Mouse (Mus musculus) forebrain, embryonic 16.5 days (tissue): Measurements from ENCODE around the gene Gemin5. TPM values are rescaled to one million over a fixed set of nuclear protein-coding genes. Genes with fewer than 3 reads are reported as not detected.

ENCODE experiments used
- ATAC-seq: fragments of 200-750 bp; cut with Nextera tagmentation; 2 replicates; pipeline ENCODE4 v1.8.0; 2017; ENCODE audit warnings: mild to moderate bottlenecking, moderate library complexity
- H3K27ac ChIP-seq: fragments of 300-500 bp; sonication (generic); 2 replicates; pipeline ENCODE4 v1.5.1; 2014; ENCODE audit warnings: low read length, control low read depth
- H3K27me3 ChIP-seq: fragments of 300-500 bp; sonication (generic); replicated peaks from 2 replicates; pipeline ENCODE4 v1.6.1; 2014; ENCODE audit warnings: low read length; ENCODE audit not compliant: control insufficient read depth, insufficient read depth
- H3K36me3 ChIP-seq: fragments of 300-500 bp; sonication (generic); 2 replicates; pipeline ENCODE4 v1.6.1; 2014; ENCODE audit not compliant: control insufficient read depth, insufficient read depth
- H3K4me1 ChIP-seq: fragments of 300-500 bp; sonication (generic); replicated peaks from 2 replicates; pipeline ENCODE4 v1.6.1; 2014; ENCODE audit warnings: low read length; ENCODE audit not compliant: control insufficient read depth, insufficient read depth
- H3K4me2 ChIP-seq: fragments of 300-500 bp; sonication (generic); 2 replicates; pipeline ENCODE4 v1.6.1; 2014; ENCODE audit warnings: mild to moderate bottlenecking, low read length, control low read depth
- H3K4me3 ChIP-seq: fragments of 300-500 bp; sonication (generic); replicated peaks from 2 replicates; pipeline ENCODE4 v1.5.1; 2014; ENCODE audit warnings: mild to moderate bottlenecking, low read length, control low read depth
- H3K9ac ChIP-seq: fragments of 300-500 bp; sonication (generic); replicated peaks from 2 replicates; pipeline ENCODE4 v1.6.1; 2014; ENCODE audit warnings: low read depth, low read length, control low read depth
- H3K9me3 ChIP-seq: fragments of 300-500 bp; sonication (generic); 2 replicates; pipeline ENCODE4 v1.6.1; 2016; ENCODE audit warnings: low read length; ENCODE audit not compliant: control insufficient read depth
- WGBS: fragments of 180-500 bp; shearing (Covaris S2); extraction: QIAGEN DNeasy Blood & Tissue Kit; methylation state at CpG from one replicate; pipeline ENCODE4 v1.1.7; 2014; 5-methylcytosine and 5-hydroxymethylcytosine counted together
- polyA plus RNA-seq: library from polyadenylated mRNA; unstranded; fragments of >200 nt; fragmentation: Nextera tagmentation; extraction: Ambion mirVana; gene quantifications from 2 replicates; pipeline ENCODE4 v1.2.1, GENCODE M21; 2015

Gene Gemin5
- polyA plus RNA-seq, 1 experiment from 2014 or later = 14.9 TPM

DNA sequence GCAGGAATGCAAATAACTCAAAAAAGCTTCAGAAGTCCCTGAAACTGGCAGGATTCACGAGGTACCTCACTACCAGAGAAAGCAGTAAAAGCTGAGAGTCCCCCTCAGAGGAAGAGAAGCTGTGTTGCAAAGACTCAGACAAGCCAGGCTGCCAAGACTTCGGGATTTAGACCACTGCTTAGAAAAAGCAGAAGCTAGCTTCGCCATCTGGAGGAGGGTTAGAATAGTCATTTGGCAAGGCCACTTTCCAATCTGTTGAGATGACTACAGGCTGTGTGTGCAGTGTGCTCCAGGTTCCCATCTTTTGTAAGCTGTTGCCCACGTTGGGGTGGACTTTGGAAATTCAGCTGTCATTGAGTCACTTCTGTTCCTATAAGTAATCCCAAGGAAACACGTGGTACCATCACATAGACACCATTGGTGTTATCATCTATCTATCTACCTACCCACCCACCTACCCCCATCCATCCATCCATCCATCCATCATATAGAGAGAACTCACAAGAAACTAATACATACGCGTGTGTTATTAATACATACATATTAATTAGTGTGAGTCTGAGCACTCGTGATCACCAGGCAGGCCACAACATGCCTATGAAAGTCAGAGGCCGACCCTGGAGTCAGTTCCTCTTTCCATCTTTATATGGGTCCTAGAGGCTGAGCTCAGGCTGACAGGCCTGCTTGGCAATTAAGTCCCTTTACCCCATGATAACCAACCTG, 24.5 kb downstream of the Gemin5 start:
- Histone ChIP-seq H3K27ac (no peak overlapping the region), H3K9ac (no peak overlapping the region), H3K9me3 (no peaks in the 10 kb centered on the region), H3K4me3 (no peak overlapping the region), H3K27me3 (no peaks in the 10 kb centered on the region), H3K4me1 (no peaks in the 10 kb centered on the region), H3K4me2 (no peak overlapping the region), H3K36me3 (peaks cover 36% of the 10 kb centered on the region)
- ATAC-seq = no peak
- 87% methylated on average over 9 of the region's 9 CpGs for WGBS

DNA sequence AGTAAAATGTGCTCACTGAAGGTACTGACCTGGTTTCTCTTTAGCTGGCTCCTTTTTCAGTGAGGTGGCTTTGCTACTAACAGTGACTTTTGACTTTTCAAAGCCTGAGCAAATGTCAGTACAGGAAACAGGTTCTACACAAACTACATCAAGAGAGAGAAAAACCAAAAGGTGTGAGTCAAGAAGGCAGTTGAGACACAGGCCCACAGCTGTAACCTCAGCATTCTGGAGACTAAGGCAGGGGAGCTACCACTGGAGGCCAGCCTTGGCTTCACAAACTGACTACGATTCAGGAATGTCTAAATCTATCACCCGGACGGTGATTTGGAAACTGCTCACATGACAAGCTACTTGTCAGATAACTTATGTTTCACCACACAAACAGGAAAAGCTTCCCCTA, 28.9 kb downstream of the Gemin5 start:
- H3K4me3 ChIP-seq = no peak overlapping the region
- H3K9me3 ChIP-seq = no peaks in the 10 kb centered on the region
- no peaks in the 10 kb centered on the region for H3K4me1 ChIP-seq
- H3K36me3 ChIP-seq = peaks cover 16% of the 10 kb centered on the region
- H3K9ac ChIP-seq = no peak overlapping the region
- no peak for ATAC-seq
- H3K27ac ChIP-seq = no peak overlapping the region
- no peaks in the 10 kb centered on the region for H3K27me3 ChIP-seq
- H3K4me2 ChIP-seq = no peak overlapping the region
- WGBS = 86% methylated on average over 3 of the region's 3 CpGs

DNA sequence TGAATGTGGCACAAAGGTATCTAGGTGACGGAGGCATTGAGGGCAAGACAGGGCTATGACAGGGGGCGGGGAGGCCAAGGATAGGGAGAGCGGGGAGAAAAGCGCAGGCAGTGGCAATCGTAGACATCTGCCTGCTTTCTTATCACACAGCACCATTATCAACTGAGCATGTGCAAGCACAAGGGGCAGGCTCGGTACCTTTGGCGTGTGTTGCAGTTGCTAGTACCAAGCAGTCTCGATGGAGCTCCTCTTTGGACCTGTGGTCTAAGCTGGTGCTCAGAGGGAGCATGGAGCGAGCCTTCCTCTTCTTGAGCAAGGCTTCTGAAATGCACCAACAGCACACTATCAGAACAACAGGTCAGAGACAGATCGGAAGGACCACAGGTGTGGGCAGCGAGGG, 29.5 kb downstream of the Gemin5 start:
- no peak overlapping the region for H3K9ac ChIP-seq
- no peaks in the 10 kb centered on the region for H3K4me1 ChIP-seq
- H3K4me2 ChIP-seq = no peak overlapping the region
- no peak for ATAC-seq
- no peak overlapping the region for H3K27ac ChIP-seq
- H3K27me3 ChIP-seq = no peaks in the 10 kb centered on the region
- H3K36me3 ChIP-seq = peaks cover 19% of the 10 kb centered on the region
- 90% methylated on average over 11 of the region's 11 CpGs for WGBS
- H3K4me3 ChIP-seq = no peak overlapping the region
- no peaks in the 10 kb centered on the region for H3K9me3 ChIP-seq

DNA sequence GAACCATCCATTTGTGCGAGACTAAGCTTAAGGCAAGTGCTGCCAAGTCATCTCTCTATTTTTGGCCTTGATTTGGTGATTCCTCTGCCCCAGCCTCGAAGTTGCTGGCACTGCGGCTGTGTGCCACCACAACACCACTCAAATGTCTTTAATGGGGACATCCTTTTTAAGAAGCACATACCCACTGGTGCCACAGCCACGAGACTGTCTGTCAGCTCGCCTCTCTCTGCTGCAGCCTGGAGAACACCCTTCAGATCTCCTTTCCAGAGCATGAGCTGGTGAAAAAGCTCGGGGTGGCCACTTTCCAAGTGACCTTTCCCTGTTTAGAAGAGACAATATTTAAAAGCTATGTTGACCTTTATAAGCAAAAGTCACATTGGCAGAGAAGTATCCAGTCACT, 31.7 kb downstream of the Gemin5 start:
- no peak for ATAC-seq
- no peaks in the 10 kb centered on the region for H3K9me3 ChIP-seq
- WGBS = 94% methylated on average over 6 of the region's 6 CpGs

DNA sequence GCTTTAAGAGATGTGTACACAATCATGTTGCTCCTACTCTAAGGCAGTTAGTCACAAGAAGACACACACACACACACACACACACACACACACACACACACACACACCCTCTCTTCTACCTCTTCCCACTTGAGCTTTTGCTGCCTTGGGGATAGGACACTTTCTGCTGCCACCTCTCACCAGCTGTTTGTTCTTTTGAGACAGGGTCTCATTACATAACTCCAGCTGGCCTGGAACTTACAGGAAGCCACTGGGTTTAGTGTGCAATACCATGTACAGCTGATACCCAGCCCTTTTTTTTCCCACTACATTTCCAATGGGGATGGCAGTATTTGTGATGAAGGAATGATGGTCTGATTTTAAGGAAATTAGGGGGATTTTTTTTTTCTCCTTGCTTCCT, 33.0 kb downstream of the Gemin5 start:
- no peak for ATAC-seq
- Histone ChIP-seq H3K27me3 (no peaks in the 10 kb centered on the region), H3K9ac (no peak overlapping the region), H3K27ac (no peak overlapping the region), H3K9me3 (no peaks in the 10 kb centered on the region), H3K36me3 (peaks cover 23% of the 10 kb centered on the region), H3K4me1 (no peaks in the 10 kb centered on the region), H3K4me3 (no peak overlapping the region), H3K4me2 (no peak overlapping the region)

More for the DNA sequence above, 31.7 kb downstream of the Gemin5 start:
- no peak overlapping the region for H3K27ac ChIP-seq
- H3K27me3 ChIP-seq = no peaks in the 10 kb centered on the region
- no peaks in the 10 kb centered on the region for H3K4me1 ChIP-seq
- H3K4me3 ChIP-seq = no peak overlapping the region
- H3K4me2 ChIP-seq = no peak overlapping the region
- H3K36me3 ChIP-seq = peaks cover 23% of the 10 kb centered on the region
- H3K9ac ChIP-seq = no peak overlapping the region

DNA sequence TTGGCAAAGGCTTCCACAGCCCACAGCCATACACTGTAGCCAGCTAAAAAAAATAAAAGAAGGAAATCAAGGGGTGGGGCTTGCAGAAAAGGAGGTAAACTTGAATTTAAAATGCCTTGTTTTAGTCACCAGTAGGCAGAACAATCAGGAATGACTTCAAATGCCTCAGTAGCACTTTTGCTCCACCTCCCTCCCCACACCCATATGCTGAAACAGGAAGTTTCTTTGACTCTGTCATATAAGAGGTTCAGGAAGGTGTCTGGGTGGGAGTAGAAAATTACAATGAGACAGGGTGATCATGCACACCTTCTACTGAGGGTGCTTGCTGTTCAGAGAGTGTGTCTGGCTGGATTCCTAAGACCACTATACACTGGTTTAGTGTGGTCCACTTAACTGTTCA, 33.5 kb downstream of the Gemin5 start:
- no peak for ATAC-seq
- Histone ChIP-seq H3K36me3 (peaks cover 23% of the 10 kb centered on the region), H3K9me3 (no peaks in the 10 kb centered on the region), H3K27me3 (no peaks in the 10 kb centered on the region), H3K4me1 (no peaks in the 10 kb centered on the region), H3K9ac (no peak overlapping the region), H3K4me3 (no peak overlapping the region), H3K27ac (no peak overlapping the region), H3K4me2 (no peak overlapping the region)

DNA sequence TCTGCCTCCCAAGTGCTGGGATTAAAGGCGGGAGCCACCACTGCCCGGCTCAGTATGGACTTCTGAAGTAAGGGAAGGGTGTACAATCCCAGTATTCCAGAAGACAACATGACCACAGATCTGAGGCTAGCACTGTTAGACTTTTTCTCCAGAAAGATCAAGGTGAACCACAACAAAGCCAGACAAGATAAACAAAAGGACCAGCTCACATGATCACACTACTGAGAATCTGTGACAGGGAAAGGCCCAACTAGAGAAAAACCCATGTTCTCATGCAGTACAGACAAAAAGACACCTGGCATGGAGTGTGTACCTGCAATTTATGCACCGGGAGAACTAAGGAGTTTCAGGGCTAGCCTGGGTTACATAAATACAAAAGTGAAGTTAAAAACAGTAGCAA, 36.3 kb downstream of the Gemin5 start:
- WGBS = 94% methylated on average over 3 of the region's 3 CpGs
- Histone ChIP-seq H3K27me3 (no peaks in the 10 kb centered on the region), H3K36me3 (peaks cover 19% of the 10 kb centered on the region), H3K4me3 (no peak overlapping the region), H3K9ac (no peak overlapping the region), H3K4me1 (no peaks in the 10 kb centered on the region), H3K27ac (no peak overlapping the region), H3K9me3 (no peaks in the 10 kb centered on the region), H3K4me2 (no peak overlapping the region)
- ATAC-seq = no peak

DNA sequence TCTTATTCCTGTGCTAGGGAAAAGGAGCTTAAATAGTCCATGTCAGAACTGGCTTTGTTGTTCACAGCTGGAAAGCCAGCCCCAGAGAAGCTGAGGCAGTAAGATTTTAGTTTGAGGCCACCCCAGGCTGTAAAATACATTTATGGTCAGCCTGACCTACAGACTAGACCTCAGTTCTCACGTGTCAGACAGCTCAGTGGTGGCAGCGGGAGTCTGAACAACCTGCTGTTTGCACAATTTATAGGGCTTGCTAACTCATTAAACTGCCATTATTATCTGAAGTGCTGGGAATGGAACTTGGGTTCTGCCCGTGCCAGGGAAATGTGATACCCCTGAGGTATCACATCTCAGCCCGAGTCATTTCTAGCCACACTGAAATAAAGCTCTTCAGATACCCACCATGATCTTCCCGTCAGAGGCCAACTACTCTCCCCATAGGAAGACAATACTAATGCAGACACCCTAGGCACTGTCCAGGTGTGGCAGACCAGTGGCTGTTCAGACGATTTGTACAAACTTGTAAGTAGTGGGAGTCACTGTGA, 39.0 kb downstream of the Gemin5 start:
- Histone ChIP-seq H3K4me1 (no peaks in the 10 kb centered on the region), H3K27ac (no peak overlapping the region), H3K9ac (no peak overlapping the region), H3K4me2 (no peak overlapping the region), H3K9me3 (no peaks in the 10 kb centered on the region), H3K36me3 (peaks cover 21% of the 10 kb centered on the region), H3K4me3 (no peak overlapping the region), H3K27me3 (no peaks in the 10 kb centered on the region)
- WGBS = 80% methylated on average over 6 of the region's 6 CpGs
- ATAC-seq = no peak

DNA sequence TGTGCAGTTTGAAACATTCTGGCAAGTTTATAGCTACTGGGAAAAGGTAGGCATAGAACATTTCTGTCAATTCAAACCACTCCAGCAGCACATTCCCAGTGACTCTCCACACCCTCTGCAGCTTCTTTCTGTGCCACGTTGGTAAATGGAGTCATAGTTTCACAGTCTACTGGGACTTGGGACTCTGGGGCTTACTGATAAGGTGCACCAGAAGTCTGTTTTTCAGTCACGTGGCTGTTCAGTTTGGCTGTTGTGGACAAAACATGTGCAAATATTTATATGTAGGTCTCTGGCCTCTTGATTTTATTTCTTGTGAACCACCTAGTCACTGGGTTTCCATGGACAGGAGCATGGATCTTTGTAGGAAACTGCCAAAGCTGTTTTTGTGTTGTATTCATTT, 40.8 kb downstream of the Gemin5 start:
- Histone ChIP-seq H3K9me3 (no peaks in the 10 kb centered on the region), H3K4me1 (no peaks in the 10 kb centered on the region), H3K4me3 (no peak overlapping the region), H3K27me3 (no peaks in the 10 kb centered on the region), H3K9ac (no peak overlapping the region), H3K36me3 (peaks cover 15% of the 10 kb centered on the region; the same call in 1 of the 2 replicates), H3K4me2 (no peak overlapping the region), H3K27ac (no peak overlapping the region)
- no peak for ATAC-seq
- 85% methylated on average over 2 of the region's 2 CpGs for WGBS
